Mouse (Mus musculus) liver, embryonic 18 days (tissue): ENCODE results near the gene Vmn1r50. TPM values are rescaled to one million over a fixed set of nuclear protein-coding genes. Genes with fewer than 3 reads are reported as not detected.

Experiments used
- polyA plus RNA-seq: library from polyadenylated mRNA; depleted of rRNA; stranded (reverse); fragments of >200 nt; gene quantifications from 2 replicates; pipeline ENCODE4 v1.2.3, GENCODE M21; 2012; rRNA removed

The Vmn1r50 gene
- not detected in 2 replicates for polyA plus RNA-seq

GRCm38 (mm10) chr6:90101130-90101529, at the start of gene Vmn1r50:
Vmn1r50 (plus strand) TSS chr6:90101430.

GRCm38 (mm10) chr6:90078406-90078805, 22.8 kb upstream of the Vmn1r50 start, which contains the start of gene Vmn1r49:
Vmn1r49 (minus strand) TSS chr6:90078506.

GRCm38 (mm10) chr6:90122296-90122695, 21.1 kb downstream of the Vmn1r50 start, which contains the start of gene Vmn1r51:
Vmn1r51 (plus strand) TSS chr6:90122596.

Other genes with a start within 250 kb of the Vmn1r50 start
- gene Vmn1r42, start 225.0 kb upstream of the Vmn1r50 start, polyA plus RNA-seq = not detected in 2 replicates
- not detected in 2 replicates for gene Vmn1r43, start 225.0 kb upstream of the Vmn1r50 start, polyA plus RNA-seq
- not detected in 2 replicates for gene Vmn1r44, start 217.8 kb upstream of the Vmn1r50 start, polyA plus RNA-seq
- not detected in 2 replicates for gene Vmn1r45, start 160.8 kb upstream of the Vmn1r50 start, polyA plus RNA-seq
- gene Vmn1r46, start 132.1 kb upstream of the Vmn1r50 start, polyA plus RNA-seq = not detected in 2 replicates
- gene Vmn1r47, start 85.3 kb upstream of the Vmn1r50 start, polyA plus RNA-seq = not detected in 2 replicates
- gene Vmn1r48, start 64.6 kb upstream of the Vmn1r50 start, polyA plus RNA-seq = not detected in 2 replicates
- not detected in 2 replicates for gene Vmn1r49, start 22.9 kb upstream of the Vmn1r50 start, polyA plus RNA-seq
- not detected in 2 replicates for gene Vmn1r51, start 21.2 kb downstream of the Vmn1r50 start, polyA plus RNA-seq
- gene Vmn1r52, start 73.4 kb downstream of the Vmn1r50 start, polyA plus RNA-seq = not detected in 2 replicates
- not detected in 2 replicates for gene V1ra8, start 101.4 kb downstream of the Vmn1r50 start, polyA plus RNA-seq
- 0.04 and 0.13 TPM in 2 replicates for gene Vmn1r53, start 123.0 kb downstream of the Vmn1r50 start, polyA plus RNA-seq
- not detected in 2 replicates for gene Vmn1r54, start 144.9 kb downstream of the Vmn1r50 start, polyA plus RNA-seq
- not detected in 2 replicates for gene BC048671, start 199.8 kb downstream of the Vmn1r50 start, polyA plus RNA-seq
- 8.0 and 9.2 TPM in 2 replicates for gene Chst13, start 223.8 kb downstream of the Vmn1r50 start, polyA plus RNA-seq
- gene Uroc1, start 231.9 kb downstream of the Vmn1r50 start, polyA plus RNA-seq = 70.8 and 72.2 TPM in 2 replicates